Mouse (Mus musculus) adrenal gland (tissue): ENCODE results near the gene Taok1.
"Not testable (repeated sequence)": the region's sequence is repeated elsewhere in the genome, so short reads cannot be mapped to it uniquely, and the experiment has no call there.

ENCODE experiments used
- intact Hi-C: fragments of 180-260 bp; cut with DNase I; formaldehyde crosslinking; loops from one replicate; pipeline ENCODE4 v1.15.1; 2025

The Taok1 gene

DNA sequence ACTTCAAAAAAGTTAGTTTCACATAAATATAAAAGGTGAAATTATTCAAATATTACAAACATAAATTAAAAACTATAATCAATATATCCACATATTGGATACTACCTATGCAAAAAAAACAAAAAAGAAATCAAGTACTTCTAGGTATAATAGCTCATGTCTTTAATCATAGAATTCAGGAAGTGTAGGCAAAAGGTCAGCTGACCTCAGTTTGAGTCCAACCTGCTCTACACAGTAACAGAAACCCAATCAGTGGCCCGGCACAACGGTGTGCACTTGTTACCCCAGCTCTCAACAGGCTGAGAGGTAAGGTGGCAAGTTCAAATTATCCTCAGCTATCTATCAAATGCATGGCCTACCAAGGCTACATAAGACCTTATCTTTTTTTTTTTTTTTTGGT, 16.8 kb downstream of the Taok1 start:
- intact Hi-C loops: no loop called here

DNA sequence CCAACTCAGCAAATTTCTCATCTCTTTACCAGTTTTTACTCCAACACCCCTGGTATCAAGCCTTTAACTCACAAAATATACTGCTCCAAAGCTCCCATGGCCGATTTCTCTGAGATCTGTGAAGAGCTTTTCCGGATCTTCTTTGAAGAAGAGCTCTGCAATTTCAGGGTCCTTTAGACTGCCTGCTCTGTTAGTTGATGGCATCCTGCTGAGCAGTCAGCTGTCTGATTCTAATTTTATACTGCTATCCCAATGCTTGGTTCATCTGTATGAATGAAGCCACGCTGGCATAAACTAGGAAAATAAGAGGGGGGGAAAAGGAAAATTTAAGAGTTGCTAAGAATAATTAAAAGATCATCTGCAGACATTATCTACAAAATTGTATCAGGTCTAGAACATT, 22.4 kb downstream of the Taok1 start:
- intact Hi-C loops: no loop called here

DNA sequence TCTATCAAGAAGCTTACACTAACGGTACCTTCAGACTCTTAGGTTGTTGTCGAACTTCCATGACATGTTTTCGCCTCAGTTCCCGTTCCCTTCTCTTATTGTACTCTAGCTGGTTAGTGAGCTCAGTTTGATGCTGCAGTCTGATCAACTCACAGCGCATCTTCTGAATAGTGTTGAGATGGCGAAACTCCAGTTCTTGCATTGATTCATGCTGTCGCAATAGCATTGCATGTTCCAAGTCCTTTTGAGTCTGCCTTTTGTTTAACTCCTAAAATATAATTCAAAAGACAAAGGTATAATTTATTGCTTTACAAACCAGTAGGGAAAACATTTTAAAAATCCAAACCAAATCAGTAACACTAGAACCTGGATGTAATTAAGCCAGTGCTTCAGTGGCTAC, 62.4 kb downstream of the Taok1 start:
- intact Hi-C loops: loop anchor here (5.0 kb wide), 1 partner anchor 37 kb away; no protein-coding TSS in a partner anchor

DNA sequence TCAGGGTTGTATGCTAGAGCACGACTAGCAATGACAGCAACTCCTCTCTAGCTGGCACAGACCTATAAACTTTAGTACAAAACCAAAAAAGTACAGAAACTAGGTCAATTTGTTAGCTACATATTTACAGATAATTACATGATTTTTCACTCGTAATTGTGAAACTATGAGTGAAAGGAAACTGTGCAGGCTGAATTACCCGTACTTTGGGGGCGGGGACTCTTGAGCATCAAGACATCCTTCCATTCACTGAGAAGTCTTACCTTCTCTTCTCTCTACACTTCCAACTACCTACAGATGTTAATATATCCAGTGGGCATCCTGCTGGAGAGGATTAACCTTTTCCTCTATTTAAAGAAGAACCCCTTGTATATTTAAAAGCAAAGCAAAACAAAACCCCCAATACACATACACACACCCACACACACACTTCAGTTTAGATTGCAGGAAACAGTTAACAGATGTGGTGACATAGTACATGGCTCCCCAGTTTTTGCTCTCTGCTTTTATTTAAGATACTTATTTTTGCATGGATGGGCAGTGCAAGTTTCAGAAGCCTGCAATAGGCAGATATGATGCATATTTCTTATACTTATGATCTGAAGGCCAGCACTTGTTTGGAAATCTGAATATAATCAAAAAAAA, 75.3 kb downstream of the Taok1 start:
- intact Hi-C loops: no loop called here

DNA sequence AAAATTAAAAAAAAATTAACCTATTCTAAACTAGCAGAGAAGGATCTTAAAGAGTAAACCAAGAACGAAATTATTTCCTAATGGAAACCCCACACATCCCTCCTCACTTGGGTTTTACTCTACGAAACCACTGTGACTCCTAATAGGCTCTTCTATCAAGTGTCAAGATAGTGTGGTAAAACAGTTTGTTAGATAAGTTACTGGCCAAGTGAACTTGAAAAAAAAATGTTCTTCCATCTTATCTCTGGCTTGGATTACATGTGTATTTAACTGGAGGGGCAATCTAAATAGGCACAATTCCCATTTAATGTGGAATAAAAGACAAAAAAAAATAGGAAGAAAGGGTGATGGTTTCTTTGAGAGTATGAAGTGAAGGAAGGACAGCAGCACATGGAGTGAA, 76.8 kb downstream of the Taok1 start:
- intact Hi-C loops: no loop called here

DNA sequence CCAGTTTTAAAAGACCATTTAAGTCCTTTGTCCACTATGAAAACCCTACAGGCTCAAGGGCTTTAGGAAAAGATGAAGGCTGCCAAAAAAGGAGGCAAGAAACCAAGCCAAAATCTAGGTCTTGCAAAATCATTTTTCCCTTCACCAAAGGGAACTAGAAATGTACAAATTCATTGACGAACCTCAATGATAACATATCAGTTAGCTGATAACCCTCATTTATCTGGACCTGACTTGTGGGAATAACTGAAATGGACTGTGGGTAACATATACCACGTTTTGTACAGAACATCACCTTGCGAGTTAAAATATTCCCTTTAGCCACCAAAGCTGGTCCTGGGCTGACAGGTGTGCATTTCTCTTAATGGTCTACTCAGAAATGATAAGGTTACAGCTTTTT, 78.0 kb downstream of the Taok1 start:
- intact Hi-C loops: no loop called here

DNA sequence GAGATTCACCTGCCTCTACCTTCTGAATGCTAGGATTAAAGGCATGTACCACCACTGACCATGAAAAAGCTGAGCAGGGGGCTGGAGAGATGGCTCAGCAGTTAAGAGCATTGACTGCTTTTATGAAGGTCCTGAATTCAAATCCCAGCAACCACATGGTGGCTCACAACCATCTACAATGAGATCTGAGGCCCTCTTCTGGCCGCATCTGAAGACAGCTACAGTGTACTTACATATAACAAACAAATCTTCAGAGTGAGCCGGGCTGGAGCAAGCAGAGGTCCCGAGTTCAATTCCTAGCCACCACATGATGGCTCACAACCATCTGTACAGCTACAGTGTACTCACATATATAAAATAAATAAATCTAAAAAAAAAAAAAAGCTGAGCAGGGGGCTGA, 79.2 kb downstream of the Taok1 start:
- intact Hi-C loops: not testable (repeated sequence)

DNA sequence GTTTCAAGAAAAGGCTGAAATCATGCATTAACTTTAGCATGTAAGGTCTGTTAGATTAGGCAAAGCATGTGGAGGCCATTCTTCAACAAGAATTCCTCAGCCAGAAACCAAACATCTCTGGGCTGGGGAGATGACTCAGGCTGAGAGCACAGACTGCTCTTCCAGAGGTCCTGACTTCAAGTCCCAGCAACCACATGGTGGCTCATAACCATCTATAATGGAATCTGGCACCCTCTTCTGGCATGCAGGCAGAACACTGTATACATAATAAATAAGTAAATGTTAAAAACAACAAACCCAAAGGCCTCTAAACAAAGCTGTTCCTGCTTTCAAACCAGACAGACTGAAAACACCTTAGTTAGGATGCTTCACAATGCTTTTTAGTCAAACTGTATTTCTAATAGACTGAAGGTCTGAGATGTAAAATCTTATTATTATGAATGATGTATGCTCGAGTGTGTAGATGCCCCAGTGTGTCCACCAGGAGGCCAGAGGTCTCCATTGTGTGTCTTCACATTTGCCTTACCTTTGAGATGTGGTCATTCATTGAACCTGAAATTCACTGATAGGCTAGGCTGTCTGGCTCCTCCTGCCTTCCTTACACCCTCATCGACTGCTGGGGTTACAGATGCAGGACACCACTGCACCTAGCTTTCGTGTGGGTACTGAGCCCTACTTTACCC, 81.7 kb downstream of the Taok1 start:
- intact Hi-C loops: loop anchor here (2.0 kb wide), 1 partner anchor 23 kb away; no protein-coding TSS in a partner anchor

DNA sequence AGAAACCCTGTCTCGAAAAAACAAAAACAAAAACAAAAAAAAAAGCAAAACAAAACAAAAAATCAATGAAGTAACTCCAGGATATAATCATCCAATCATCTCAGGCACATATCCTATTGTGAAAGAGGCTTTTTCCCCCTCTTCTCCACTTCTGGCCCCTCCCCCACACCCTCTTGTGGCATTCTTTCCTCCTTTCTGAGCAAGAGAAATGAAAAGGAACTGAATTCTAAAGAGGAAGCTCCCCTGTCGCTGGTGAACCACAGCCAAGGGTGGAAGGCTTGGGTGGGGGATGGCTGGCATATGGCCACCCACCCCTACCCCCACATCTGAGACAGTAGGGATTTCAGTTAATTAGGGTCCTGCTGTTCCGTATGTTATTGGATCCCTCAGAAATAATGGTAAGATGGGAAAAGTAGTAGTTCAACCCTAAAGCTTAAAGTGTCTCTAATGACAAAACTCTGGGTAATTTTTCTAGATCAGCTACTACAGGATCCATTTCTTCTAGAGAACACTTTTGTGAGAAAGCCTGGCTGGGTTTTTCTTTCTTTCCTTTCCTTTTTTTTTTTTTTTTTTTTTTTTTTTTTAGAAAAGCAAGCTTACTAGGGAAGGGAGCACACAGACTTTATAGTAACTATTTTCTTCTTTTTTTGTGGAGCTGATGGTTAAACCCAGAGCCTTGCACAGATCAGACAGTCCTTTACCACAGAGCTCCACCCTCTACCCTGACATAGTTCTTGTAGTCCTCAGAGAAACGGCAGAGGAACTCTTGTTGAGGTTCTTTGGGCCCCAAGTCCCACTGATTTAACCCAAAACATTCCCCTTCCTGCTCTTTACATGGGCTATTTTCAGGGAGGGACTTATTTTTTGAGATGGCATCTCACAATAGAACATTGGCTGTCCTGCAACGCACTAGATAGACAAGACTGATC, 86.8 kb downstream of the Taok1 start:
- intact Hi-C loops: no loop called here

DNA sequence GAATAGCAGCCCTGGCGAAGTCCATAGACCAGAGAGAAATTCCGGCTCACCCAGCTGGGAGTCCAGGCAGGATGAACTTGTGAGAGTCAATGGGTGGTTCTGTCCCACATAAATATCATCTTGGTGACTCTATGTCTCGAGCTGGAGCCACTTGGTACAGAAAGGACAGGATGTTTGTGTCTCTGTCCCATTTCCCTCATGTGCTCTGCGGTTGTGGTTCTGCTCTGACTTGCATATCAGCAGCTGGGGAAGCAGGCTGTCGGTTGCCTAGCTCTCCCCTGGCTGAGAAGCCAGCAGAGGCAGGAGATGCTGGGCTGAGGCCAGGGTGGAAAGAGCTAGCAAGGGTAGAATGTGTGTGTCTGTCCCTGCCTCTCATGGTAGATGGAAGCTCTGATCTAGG, 88.6 kb downstream of the Taok1 start, which contains the start of gene Gm10392:
Gene Gm10392, minus strand, starts transcription at position 156 of the 400 bp plus-strand sequence.
- intact Hi-C loops: no loop called here

DNA sequence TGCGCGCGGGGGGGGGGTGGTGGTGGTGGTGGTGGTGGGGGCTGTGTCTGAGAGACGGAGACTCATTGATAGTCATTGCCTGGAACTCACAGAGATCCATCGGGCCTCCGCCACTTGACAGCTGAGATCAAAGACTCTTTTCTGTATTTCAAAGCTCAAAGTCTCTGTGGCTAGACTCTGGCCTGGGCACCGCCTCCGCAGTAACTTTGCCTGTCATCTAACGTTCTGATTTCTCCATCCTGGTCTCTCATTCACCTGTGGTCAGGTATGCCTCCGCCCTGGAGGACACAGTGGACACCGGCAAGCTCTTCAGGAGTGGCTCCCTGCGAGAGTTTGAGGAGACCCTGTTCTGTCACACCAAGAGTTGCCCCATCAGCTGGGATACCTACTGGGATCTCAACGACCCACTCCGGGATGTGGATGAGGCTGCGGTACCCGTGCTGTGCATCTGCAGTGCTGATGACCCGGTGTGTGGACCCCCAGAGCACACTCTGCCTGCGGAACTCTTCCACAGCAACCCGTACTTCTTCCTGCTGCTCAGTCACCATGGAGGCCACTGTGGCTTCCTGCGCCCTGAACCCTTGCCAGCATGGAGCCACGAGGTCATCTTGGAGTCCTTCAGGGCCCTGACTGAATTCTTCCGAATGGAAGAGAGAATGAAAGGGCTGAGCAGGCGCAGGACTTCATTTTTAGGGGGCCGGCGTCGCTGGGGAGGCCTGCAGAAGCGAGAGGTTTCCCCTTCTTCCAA, 89.4 kb downstream of the Taok1 start:
- intact Hi-C loops: no loop called here

DNA sequence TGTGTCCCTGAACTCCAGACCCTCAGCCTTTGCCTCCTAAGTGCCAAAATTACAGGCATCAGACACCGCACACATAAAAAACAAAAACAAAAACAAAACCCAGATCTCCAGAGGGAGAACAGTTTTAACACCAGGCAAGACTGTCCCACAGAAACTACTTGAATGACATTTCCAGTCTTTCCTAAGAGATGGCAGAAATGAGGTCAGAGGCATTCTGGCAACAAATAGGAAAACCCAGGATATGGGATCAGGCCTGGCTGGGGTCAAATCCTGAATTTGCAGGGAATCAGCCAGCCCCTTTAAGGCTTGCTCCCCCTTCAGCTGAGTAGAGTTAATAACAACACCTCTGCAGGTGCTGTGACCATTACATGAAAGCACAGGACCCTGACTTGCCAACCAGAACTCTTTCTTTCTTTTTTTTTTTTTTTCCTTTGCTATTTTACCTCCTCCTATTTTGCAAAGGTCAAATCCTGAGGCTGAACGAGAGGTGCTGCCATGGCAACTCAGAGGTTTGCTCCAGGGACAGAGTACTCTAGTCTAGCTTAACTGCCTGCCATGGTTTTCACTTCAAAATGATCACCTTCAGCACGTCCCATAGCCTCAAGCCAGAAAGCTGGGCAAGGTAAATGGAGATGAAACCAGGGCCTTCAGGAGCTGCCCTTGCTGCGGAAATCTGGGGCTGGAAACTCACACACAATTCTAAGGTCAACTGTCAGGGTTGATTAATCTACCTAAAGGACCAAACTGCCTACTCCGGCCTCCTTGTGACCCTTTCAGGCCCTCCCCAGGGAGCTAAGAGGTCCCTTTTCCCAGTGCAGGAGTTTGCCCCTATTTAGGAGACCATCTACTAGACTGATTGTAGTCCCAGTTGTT, 90.8 kb downstream of the Taok1 start:
- intact Hi-C loops: no loop called here

DNA sequence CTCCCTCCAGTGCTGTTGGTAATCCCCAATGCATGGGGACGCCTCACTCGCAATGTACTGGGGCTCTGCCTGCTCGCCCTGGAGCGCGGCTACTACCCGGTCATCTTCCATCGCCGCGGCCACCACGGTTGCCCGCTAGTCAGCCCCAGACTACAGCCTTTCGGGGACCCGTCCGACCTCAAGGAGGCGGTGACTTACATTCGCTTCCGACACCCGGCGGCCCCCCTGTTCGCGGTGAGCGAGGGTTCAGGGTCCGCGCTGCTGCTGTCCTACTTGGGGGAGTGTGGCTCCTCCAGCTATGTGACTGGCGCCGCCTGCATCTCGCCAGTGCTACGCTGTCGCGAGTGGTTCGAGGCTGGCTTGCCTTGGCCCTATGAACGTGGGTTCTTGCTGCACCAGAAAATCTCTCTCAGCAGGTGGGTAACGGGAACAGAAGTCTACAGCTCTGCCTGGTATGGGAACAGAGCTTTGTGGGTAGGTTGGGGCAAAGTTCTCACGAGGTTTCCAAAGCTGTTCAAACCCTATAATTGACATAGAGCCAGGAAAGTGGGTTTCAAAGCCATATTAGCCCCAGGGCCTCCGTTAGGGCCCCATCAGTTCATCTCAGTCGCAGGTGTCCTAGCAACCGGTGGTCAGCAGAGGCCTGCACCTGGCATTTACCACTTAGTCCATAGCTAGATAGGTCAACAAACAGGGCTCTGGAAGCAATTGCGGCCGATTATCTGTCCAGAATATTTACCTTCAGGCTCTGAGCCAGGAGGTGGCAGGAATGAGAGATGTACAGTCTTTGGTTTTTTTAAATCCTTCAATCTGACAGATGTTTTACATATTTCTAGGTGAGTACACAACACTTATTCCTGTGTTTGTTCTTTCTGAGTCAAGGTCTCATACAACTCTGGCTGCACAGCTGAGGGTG, 91.7 kb downstream of the Taok1 start, which contains the start of gene Trp53i13:
Gene Trp53i13, minus strand, starts transcription at position 344 of the 916 bp plus-strand sequence.
- intact Hi-C loops: no loop called here

DNA sequence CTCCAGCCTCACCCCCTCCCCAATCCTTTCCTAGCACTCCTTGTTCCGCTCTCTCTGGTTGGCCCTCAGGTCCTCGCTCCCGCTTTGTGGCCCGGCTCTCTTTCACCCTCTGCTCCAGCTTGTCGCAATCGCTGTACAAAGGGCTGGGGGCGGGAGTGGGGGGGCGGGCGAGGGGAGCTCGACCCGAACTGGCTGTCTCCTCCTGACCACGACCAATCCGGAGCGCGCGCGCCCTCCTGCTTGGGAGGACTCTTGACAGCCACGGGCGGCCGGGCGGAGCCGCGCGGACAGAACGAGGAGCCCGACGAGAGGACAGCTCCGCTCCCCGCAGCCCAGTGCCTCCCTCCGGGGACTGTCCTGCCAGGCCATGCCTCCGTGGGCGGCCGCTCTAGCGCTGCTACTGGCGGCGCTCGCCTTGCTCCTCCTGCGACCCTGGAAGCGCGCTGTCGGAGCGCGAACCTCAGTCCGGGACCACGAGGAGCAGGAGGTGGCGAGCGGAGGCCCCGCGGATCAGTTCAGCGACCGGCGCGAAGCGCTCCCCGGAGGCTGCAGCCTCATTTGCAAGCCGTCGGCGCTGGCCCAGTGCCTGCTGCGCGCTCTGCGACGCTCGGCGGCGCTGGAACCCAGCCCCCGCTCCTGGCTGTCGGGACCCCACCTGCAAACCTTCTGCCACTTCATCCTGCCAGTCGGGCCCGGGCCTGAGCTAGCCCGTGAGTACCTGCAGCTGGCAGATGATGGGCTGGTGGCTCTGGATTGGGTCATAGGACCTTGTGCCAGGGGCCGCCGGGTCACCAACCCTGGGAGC, 92.6 kb downstream of the Taok1 start, which contains the start of gene Abhd15:
Gene Abhd15, plus strand, starts transcription at position 290 of the 805 bp plus-strand sequence.
- intact Hi-C loops: no loop called here

DNA sequence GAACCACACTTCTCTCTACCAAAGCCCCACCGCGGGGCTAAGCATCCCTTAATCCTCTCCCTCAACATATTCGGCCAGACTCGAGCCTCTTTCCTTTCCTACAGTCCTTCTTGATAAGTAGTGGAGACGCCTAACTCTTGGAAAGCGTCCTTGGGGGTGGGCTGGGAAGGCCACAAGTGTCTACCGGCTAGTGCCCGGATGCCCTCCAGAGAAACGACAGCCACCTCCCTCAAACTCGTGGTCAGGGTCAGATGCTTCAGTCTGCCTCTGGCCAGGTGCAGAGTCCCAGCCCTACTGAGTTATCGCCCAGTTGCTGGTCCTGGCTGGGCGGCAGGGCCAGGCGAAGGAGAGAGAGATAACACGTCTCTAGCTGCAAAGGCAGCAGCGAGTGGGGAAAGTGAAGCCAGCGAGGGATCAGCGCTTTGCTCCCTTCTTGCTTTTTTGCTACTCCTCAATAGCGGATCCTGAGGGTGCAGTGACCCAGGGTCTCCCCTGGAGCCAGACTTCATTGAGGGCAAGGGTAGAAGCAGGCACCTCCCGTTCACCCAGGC, 93.3 kb downstream of the Taok1 start:
- intact Hi-C loops: no loop called here

DNA sequence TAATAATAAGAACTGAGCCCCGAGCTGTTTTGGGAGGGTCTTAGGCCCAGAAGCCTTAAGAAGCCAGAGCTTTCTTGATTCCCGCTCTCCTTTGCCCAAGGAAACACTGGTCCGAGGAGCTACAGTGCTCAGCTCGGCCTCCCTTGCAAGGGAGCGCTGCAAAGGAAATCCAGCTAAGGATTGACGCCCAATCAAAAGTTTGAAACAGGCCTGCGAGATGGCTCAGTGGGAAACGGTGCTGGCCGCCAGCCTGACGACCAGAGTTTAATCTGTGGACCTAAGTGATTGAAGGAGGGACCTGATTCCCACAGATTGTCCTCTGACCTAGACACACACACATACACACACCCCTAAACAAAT, 93.8 kb downstream of the Taok1 start:
- intact Hi-C loops: no loop called here

DNA sequence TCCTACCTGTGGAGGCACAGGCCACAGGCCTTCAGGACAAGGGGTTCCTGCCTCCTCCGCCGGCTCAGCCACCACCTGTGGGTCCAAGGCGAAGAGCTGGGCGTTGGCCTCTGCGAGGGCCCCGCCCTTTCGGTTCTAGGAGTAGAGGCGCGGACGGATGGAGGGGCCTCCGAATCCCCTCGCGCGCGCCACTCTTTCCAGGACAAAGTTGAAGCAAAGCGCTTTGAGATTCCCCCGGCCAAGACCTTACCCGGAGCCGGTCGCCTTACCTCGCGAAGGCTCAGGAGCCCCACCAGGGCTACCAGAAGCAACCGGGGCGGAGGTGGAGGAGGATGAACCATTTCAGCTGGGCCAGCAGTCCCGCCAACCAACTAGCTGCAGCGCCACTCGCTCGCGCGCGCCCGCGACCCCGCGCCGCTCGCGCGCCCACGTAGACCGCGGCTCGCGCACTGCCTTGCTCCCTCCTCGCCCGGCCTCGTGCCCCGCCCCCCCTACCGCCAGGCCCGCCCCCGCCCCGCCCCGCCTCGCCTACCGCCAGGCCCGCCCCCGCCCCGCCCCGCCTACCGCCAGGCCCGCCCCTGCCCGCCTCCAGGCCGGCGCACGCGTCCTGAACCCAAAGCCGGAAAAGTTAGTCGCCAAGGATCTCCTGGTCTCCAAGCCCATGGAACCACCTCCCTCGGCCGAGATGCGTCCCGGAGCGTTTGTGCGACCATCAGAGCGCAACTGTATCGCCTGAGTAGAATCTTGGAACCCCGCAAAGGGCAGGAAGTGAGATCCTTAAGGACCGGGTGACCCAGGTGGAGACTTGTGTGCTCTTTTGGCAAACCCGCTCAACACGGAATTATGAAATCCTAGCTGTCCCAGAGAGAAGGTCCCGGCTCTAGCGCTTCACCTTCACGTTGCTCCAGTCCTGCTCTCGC, 94.5 kb downstream of the Taok1 start:
- intact Hi-C loops: no loop called here
